27 mouse cellular contexts compared by ENCODE assay signal in genomic region chr17:10675536-10675935, GRCm38 (mm10).
"Had no signal": no experiment of that assay in that cellular context is flagged by ENCODE, and none has a peak within 500 bp of the region (broad histone marks: within the 10 kb centered on the region; RNA-seq: fewer than 3 reads in every experiment).

No protein-coding gene starts in this region.

- H3K9ac ChIP-seq: heart, embryonic 12.5 days; heart, embryonic 13.5 days; heart, embryonic 15.5 days; hindbrain, embryonic 12.5 days; hindbrain, embryonic 13.5 days; hindbrain, embryonic 14.5 days; hindbrain, embryonic 15.5 days; intestine, embryonic 15.5 days; kidney, embryonic 15.5 days had no signal

- DNase-seq: heart, postnatal 14 days; heart, postnatal 36 days; kidney, adult 11 months; kidney, adult 18-20 months; kidney, adult 2 months; kidney, adult 8-10 months; kidney, adult 9 months; kidney, postnatal 25 days had no signal

- H3K27me3 ChIP-seq: heart, embryonic 12.5 days; heart, embryonic 13.5 days; heart, embryonic 15.5 days; hindbrain, embryonic 12.5 days; hindbrain, embryonic 13.5 days; hindbrain, embryonic 15.5 days; intestine, embryonic 15.5 days; kidney, embryonic 15.5 days had no signal

- H3K4me3 ChIP-seq: heart, embryonic 10.5 days; heart, embryonic 12.5 days; heart, embryonic 13.5 days; heart, embryonic 15.5 days; hindbrain, embryonic 10.5 days; hindbrain, embryonic 12.5 days; hindbrain, embryonic 13.5 days; hindbrain, embryonic 15.5 days; intestine, embryonic 15.5 days; kidney, embryonic 15.5 days; layer of hippocampus, adult 2 months had no signal

- H3K9me3 ChIP-seq: heart, embryonic 10.5 days; heart, embryonic 12.5 days; heart, embryonic 13.5 days; heart, embryonic 15.5 days; hindbrain, embryonic 10.5 days; hindbrain, embryonic 12.5 days; hindbrain, embryonic 13.5 days; hindbrain, embryonic 15.5 days; intestine, embryonic 15.5 days; kidney, embryonic 15.5 days had no signal

- H3K27ac ChIP-seq: heart, embryonic 10.5 days; heart, embryonic 13.5 days; heart, embryonic 15.5 days; hindbrain, embryonic 10.5 days; hindbrain, embryonic 12.5 days; hindbrain, embryonic 13.5 days; hindbrain, embryonic 14.5 days; hindbrain, embryonic 15.5 days; hindbrain, postnatal 0 days; intestine, embryonic 15.5 days; kidney, embryonic 15.5 days; kidney, postnatal 0 days; layer of hippocampus, adult 2 months had no signal

- H3K36me3 ChIP-seq: heart, embryonic 10.5 days; heart, embryonic 12.5 days; heart, embryonic 13.5 days; heart, embryonic 15.5 days; hindbrain, embryonic 10.5 days; hindbrain, embryonic 12.5 days; hindbrain, embryonic 13.5 days; hindbrain, embryonic 15.5 days; intestine, embryonic 15.5 days; kidney, embryonic 15.5 days had no signal

- ATAC-seq: hindbrain, embryonic 16.5 days; hindbrain, postnatal 0 days; inflammation-experienced regulatory T-cells, adult 6 months; intestine, embryonic 15.5 days; intestine, embryonic 16.5 days; intestine, postnatal 0 days had no signal

- H3K4me2 ChIP-seq: heart, embryonic 11.5 days; heart, embryonic 12.5 days; heart, embryonic 13.5 days; heart, embryonic 15.5 days; hindbrain, embryonic 12.5 days; hindbrain, embryonic 13.5 days; hindbrain, embryonic 14.5 days; hindbrain, embryonic 15.5 days; intestine, embryonic 15.5 days; kidney, embryonic 15.5 days had no signal

- H3K4me1 ChIP-seq: heart, embryonic 13.5 days; heart, embryonic 15.5 days; hindbrain, embryonic 10.5 days; intestine, embryonic 15.5 days had no signal
